Mouse (Mus musculus): Measurements from ENCODE around the gene Cast. TPM values are rescaled to one million over a fixed set of nuclear protein-coding genes. Genes with fewer than 3 reads are reported as not detected.

Cast gene
- polyA plus RNA-seq, 1 experiment from 2014 or later = 28.0 TPM

- Histone ChIP-seq H3K27me3 (ENCODE audit: insufficient read depth, low read length) (no peaks in the 10 kb centered on the region), H3K4me2 (no peak overlapping the region), H3K4me1 (ENCODE audit: insufficient read depth) (no peaks in the 10 kb centered on the region), H3K27ac (ENCODE audit: low read depth) (no peak overlapping the region), H3K36me3 (ENCODE audit: insufficient read depth) (no peaks in the 10 kb centered on the region), H3K9ac (no peak overlapping the region), H3K9me3 (ENCODE audit: low read depth, low read length) (no peaks in the 10 kb centered on the region), H3K4me3 (ENCODE audit: low read depth, low read length) (no peak overlapping the region)
- DNase-seq = no peak
- no peak for ATAC-seq (ENCODE audit: insufficient read depth)
- TF ChIP-seq CTCF (IDR thresholded peaks at IDR 0.05; ENCODE audit: low read depth) = no peak
- 55% methylated on average over 2 of the region's 2 CpGs for WGBS
Observed at GRCm38 (mm10) chr13:74767186-74767585, 41.4 kb downstream of the Cast start.

GRCm38 (mm10) chr13:74762741-74763140, 45.9 kb downstream of the Cast start:
- TF ChIP-seq CTCF (IDR thresholded peaks at IDR 0.05; ENCODE audit: low read depth) = no peak
- H3K4me3 ChIP-seq (ENCODE audit: low read depth, low read length) = no peak overlapping the region
- 38% methylated on average over 1 of the region's 1 CpGs for WGBS
- no peak overlapping the region for H3K27ac ChIP-seq (ENCODE audit: low read depth)
- no peaks in the 10 kb centered on the region for H3K27me3 ChIP-seq (ENCODE audit: insufficient read depth, low read length)
- DNase-seq (peak; percentile 47), ATAC-seq (ENCODE audit: insufficient read depth) (peak; percentile 60; the same call in 1 of the 2 replicates)
- H3K9me3 ChIP-seq (ENCODE audit: low read depth, low read length) = no peaks in the 10 kb centered on the region
- no peaks in the 10 kb centered on the region for H3K36me3 ChIP-seq (ENCODE audit: insufficient read depth)
- no peaks in the 10 kb centered on the region for H3K4me1 ChIP-seq (ENCODE audit: insufficient read depth)
- no peak overlapping the region for H3K9ac ChIP-seq
- H3K4me2 ChIP-seq = no peak overlapping the region

- no peak overlapping the region for H3K4me2 ChIP-seq
- H3K27me3 ChIP-seq (ENCODE audit: insufficient read depth, low read length) = no peaks in the 10 kb centered on the region
- no peak for ATAC-seq (ENCODE audit: insufficient read depth)
- TF ChIP-seq CTCF (IDR thresholded peaks at IDR 0.05; ENCODE audit: low read depth) = no peak
- DNase-seq = no peak
- H3K9ac ChIP-seq = no peak overlapping the region
- WGBS = 93% methylated on average over 1 of the region's 1 CpGs
- no peak overlapping the region for H3K4me3 ChIP-seq (ENCODE audit: low read depth, low read length)
- no peaks in the 10 kb centered on the region for H3K9me3 ChIP-seq (ENCODE audit: low read depth, low read length)
- no peak overlapping the region for H3K27ac ChIP-seq (ENCODE audit: low read depth)
- no peaks in the 10 kb centered on the region for H3K4me1 ChIP-seq (ENCODE audit: insufficient read depth)
- H3K36me3 ChIP-seq (ENCODE audit: insufficient read depth) = no peaks in the 10 kb centered on the region
Observed at GRCm38 (mm10) chr13:74759152-74759551, 49.5 kb downstream of the Cast start.

- H3K9me3 ChIP-seq (ENCODE audit: low read depth, low read length) = no peaks in the 10 kb centered on the region
- no peaks in the 10 kb centered on the region for H3K27me3 ChIP-seq (ENCODE audit: insufficient read depth, low read length)
- DNase-seq (peak; percentile 19), ATAC-seq (ENCODE audit: insufficient read depth) (peak; percentile 74)
- H3K27ac ChIP-seq (ENCODE audit: low read depth) = no peak overlapping the region
- no peak overlapping the region for H3K9ac ChIP-seq
- whole genome bisulfite sequencing = 34% methylated on average over 5 of the region's 5 CpGs
- no peak overlapping the region for H3K4me2 ChIP-seq
- H3K4me1 ChIP-seq (ENCODE audit: insufficient read depth) = no peaks in the 10 kb centered on the region
- TF ChIP-seq CTCF (IDR thresholded peaks at IDR 0.05; ENCODE audit: low read depth) = no peak
- peaks cover 12% of the 10 kb centered on the region for H3K36me3 ChIP-seq (ENCODE audit: insufficient read depth)
- H3K4me3 ChIP-seq (ENCODE audit: low read depth, low read length) = no peak overlapping the region
Observed at GRCm38 (mm10) chr13:74743219-74743618, 65.4 kb downstream of the Cast start.

GRCm38 (mm10) chr13:74736396-74736795, 72.2 kb downstream of the Cast start:
- Histone ChIP-seq H3K9me3 (ENCODE audit: low read depth, low read length) (no peaks in the 10 kb centered on the region), H3K9ac (no peak overlapping the region), H3K4me3 (ENCODE audit: low read depth, low read length) (no peak overlapping the region), H3K36me3 (ENCODE audit: insufficient read depth) (peaks cover 28% of the 10 kb centered on the region), H3K27me3 (ENCODE audit: insufficient read depth, low read length) (no peaks in the 10 kb centered on the region), H3K27ac (ENCODE audit: low read depth) (no peak overlapping the region), H3K4me2 (no peak overlapping the region), H3K4me1 (ENCODE audit: insufficient read depth) (no peaks in the 10 kb centered on the region)
- TF ChIP-seq CTCF (IDR thresholded peaks at IDR 0.05; ENCODE audit: low read depth) = no peak
- no peak for DNase-seq
- WGBS = 86% methylated on average over 2 of the region's 2 CpGs
- ATAC-seq (ENCODE audit: insufficient read depth) = no peak

- TF ChIP-seq CTCF (IDR thresholded peaks at IDR 0.05; ENCODE audit: low read depth) = no peak
- H3K27ac ChIP-seq (ENCODE audit: low read depth) = no peak overlapping the region
- 72% methylated on average over 5 of the region's 5 CpGs for WGBS
- H3K4me3 ChIP-seq (ENCODE audit: low read depth, low read length) = no peak overlapping the region
- H3K4me1 ChIP-seq (ENCODE audit: insufficient read depth) = no peaks in the 10 kb centered on the region
- H3K27me3 ChIP-seq (ENCODE audit: insufficient read depth, low read length) = no peaks in the 10 kb centered on the region
- peaks cover 29% of the 10 kb centered on the region for H3K36me3 ChIP-seq (ENCODE audit: insufficient read depth)
- no peak for DNase-seq
- H3K9ac ChIP-seq = no peak overlapping the region
- H3K4me2 ChIP-seq = no peak overlapping the region
- ATAC-seq (ENCODE audit: insufficient read depth) = peak; percentile 58; the same call in 1 of the 2 replicates
- no peaks in the 10 kb centered on the region for H3K9me3 ChIP-seq (ENCODE audit: low read depth, low read length)
Observed at GRCm38 (mm10) chr13:74735834-74736233, 72.8 kb downstream of the Cast start.

- no peak for DNase-seq
- H3K9ac ChIP-seq = no peak overlapping the region
- no peaks in the 10 kb centered on the region for H3K27me3 ChIP-seq (ENCODE audit: insufficient read depth, low read length)
- H3K9me3 ChIP-seq (ENCODE audit: low read depth, low read length) = no peaks in the 10 kb centered on the region
- WGBS = 94% methylated on average over 4 of the region's 4 CpGs
- no peak; the same call in 1 of the 2 replicates for ATAC-seq (ENCODE audit: insufficient read depth)
- H3K4me2 ChIP-seq = no peak overlapping the region
- H3K36me3 ChIP-seq (ENCODE audit: insufficient read depth) = peaks cover 28% of the 10 kb centered on the region
- no peak for TF ChIP-seq CTCF (IDR thresholded peaks at IDR 0.05; ENCODE audit: low read depth)
- no peaks in the 10 kb centered on the region for H3K4me1 ChIP-seq (ENCODE audit: insufficient read depth)
- no peak overlapping the region for H3K27ac ChIP-seq (ENCODE audit: low read depth)
- H3K4me3 ChIP-seq (ENCODE audit: low read depth, low read length) = no peak overlapping the region
Observed at GRCm38 (mm10) chr13:74733726-74734125, 74.9 kb downstream of the Cast start.

GRCm38 (mm10) chr13:74719002-74719401, 89.6 kb downstream of the Cast start:
- H3K4me3 ChIP-seq (ENCODE audit: low read depth, low read length) = no peak overlapping the region
- no peak overlapping the region for H3K4me2 ChIP-seq
- H3K27me3 ChIP-seq (ENCODE audit: insufficient read depth, low read length) = no peaks in the 10 kb centered on the region
- no peak overlapping the region for H3K27ac ChIP-seq (ENCODE audit: low read depth)
- DNase-seq (no peak), ATAC-seq (ENCODE audit: insufficient read depth) (no peak)
- H3K9ac ChIP-seq = no peak overlapping the region
- no peaks in the 10 kb centered on the region for H3K4me1 ChIP-seq (ENCODE audit: insufficient read depth)
- H3K36me3 ChIP-seq (ENCODE audit: insufficient read depth) = peaks cover 9% of the 10 kb centered on the region
- TF ChIP-seq CTCF (IDR thresholded peaks at IDR 0.05; ENCODE audit: low read depth) = no peak
- no peaks in the 10 kb centered on the region; the same call in 1 of the 2 replicates for H3K9me3 ChIP-seq (ENCODE audit: low read depth, low read length)
- 83% methylated on average over 2 of the region's 2 CpGs for WGBS

Measured in lung, embryonic 14.5 days (tissue).